Mouse (Mus musculus) mouse embryonic stem cell (cell line): ENCODE measurements around the gene Ccl17.

ENCODE experiments used
- in situ Hi-C, 2 experiments: fragments of 300-500 bp; cut with MboI; formaldehyde crosslinking; loops; 1 replicate in 1 of 2; 3 replicates in 1 of 2; pipeline ENCODE4 v1.14.3; 2019 to 2020; ENCODE audit warnings: low sequenced_read_pairs in 2 of 2, low pct_unique_long_range_greater_than_20kb in 1 of 2, mixed read lengths in 1 of 2; ENCODE audit not compliant: unreplicated experiment in 1 of 2

The Ccl17 gene

GRCm38 (mm10) chr8:94785995-94786595, 24.2 kb upstream of the Ccl17 start:
- in situ Hi-C loops = no loop called here

- in situ Hi-C loops = no loop called here
Measured at GRCm38 (mm10) chr8:94787524-94788501, 22.4 kb upstream of the Ccl17 start.

GRCm38 (mm10) chr8:94789256-94789955, 20.8 kb upstream of the Ccl17 start:
- in situ Hi-C loops = no loop called here

- in situ Hi-C loops = no loop called here
Measured at GRCm38 (mm10) chr8:94794368-94794767, 15.9 kb upstream of the Ccl17 start.

- in situ Hi-C loops = no loop called here
Measured at GRCm38 (mm10) chr8:94794782-94795181, 15.5 kb upstream of the Ccl17 start.

- in situ Hi-C loops = loop anchor here in 1 of 2 experiments (5.0 kb wide), 1 partner anchor 98 kb away; no protein-coding TSS in a partner anchor
Measured at GRCm38 (mm10) chr8:94800278-94800968, 9.8 kb upstream of the Ccl17 start.

GRCm38 (mm10) chr8:94801293-94802095, 8.8 kb upstream of the Ccl17 start:
- in situ Hi-C loops = loop anchor here in 1 of 2 experiments (5.0 kb wide), 1 partner anchor 99 kb away; no protein-coding TSS in a partner anchor

- in situ Hi-C loops = loop anchor here in 1 of 2 experiments (5.0 kb wide), 1 partner anchor 100 kb away; no protein-coding TSS in a partner anchor
Measured at GRCm38 (mm10) chr8:94802375-94802774, 7.9 kb upstream of the Ccl17 start.

- in situ Hi-C loops = loop anchor here in 1 of 2 experiments (5.0 kb wide), 1 partner anchor 101 kb away; no protein-coding TSS in a partner anchor
Measured at GRCm38 (mm10) chr8:94803551-94803950, 6.7 kb upstream of the Ccl17 start.

GRCm38 (mm10) chr8:94804546-94805340, 5.5 kb upstream of the Ccl17 start:
- in situ Hi-C loops = loop anchor here in 1 of 2 experiments (5.0 kb wide), 1 partner anchor 102 kb away; no protein-coding TSS in a partner anchor

GRCm38 (mm10) chr8:94805811-94806210, 4.4 kb upstream of the Ccl17 start:
- in situ Hi-C loops = no loop called here

- in situ Hi-C loops = no loop called here
Measured at GRCm38 (mm10) chr8:94807506-94807905, 2.7 kb upstream of the Ccl17 start.

GRCm38 (mm10) chr8:94808372-94808771, 1.9 kb upstream of the Ccl17 start:
- in situ Hi-C loops = no loop called here

- in situ Hi-C loops = no loop called here
Measured at GRCm38 (mm10) chr8:94810855-94811254, 602 bp downstream of the Ccl17 start.

- in situ Hi-C loops = no loop called here
Measured at GRCm38 (mm10) chr8:94811654-94812053, 1.4 kb downstream of the Ccl17 start.

GRCm38 (mm10) chr8:94812645-94813098, 2.4 kb downstream of the Ccl17 start:
- in situ Hi-C loops = no loop called here

- in situ Hi-C loops = no loop called here
Measured at GRCm38 (mm10) chr8:94814556-94814955, 4.3 kb downstream of the Ccl17 start.
